Mouse (Mus musculus) myocyte (in vitro differentiated cells): ENCODE results near the gene Dclk2.

Experiments
- CEBPB ChIP-seq: IDR thresholded peaks from 2 replicates; pipeline ENCODE4 v1.6.1; 2011; ENCODE audit warnings: mild to moderate bottlenecking, moderate library complexity; ENCODE audit not compliant: poor library complexity, insufficient read depth, severe bottlenecking
- MYOD1 ChIP-seq, 3 experiments: IDR thresholded peaks; one replicate each; pipeline ENCODE4 v1.6.1; 2011; ENCODE audit warnings: control low read depth in 2 of 3, low read depth in 2 of 3, mild to moderate bottlenecking in 2 of 3, moderate library complexity in 1 of 3; ENCODE audit not compliant: insufficient read length in 2 of 3, control insufficient read depth in 1 of 3
- POLR2A ChIP-seq: IDR thresholded peaks from one replicate; pipeline ENCODE4 v1.6.1; 2011; ENCODE audit warnings: low read depth, mild to moderate bottlenecking, control low read depth, moderate library complexity; ENCODE audit not compliant: insufficient read length
- POLR2AphosphoS2 ChIP-seq: IDR thresholded peaks from one replicate; pipeline ENCODE4 v1.6.1; 2011; ENCODE audit warnings: low read depth, control low read depth; ENCODE audit not compliant: insufficient read length

DNA sequence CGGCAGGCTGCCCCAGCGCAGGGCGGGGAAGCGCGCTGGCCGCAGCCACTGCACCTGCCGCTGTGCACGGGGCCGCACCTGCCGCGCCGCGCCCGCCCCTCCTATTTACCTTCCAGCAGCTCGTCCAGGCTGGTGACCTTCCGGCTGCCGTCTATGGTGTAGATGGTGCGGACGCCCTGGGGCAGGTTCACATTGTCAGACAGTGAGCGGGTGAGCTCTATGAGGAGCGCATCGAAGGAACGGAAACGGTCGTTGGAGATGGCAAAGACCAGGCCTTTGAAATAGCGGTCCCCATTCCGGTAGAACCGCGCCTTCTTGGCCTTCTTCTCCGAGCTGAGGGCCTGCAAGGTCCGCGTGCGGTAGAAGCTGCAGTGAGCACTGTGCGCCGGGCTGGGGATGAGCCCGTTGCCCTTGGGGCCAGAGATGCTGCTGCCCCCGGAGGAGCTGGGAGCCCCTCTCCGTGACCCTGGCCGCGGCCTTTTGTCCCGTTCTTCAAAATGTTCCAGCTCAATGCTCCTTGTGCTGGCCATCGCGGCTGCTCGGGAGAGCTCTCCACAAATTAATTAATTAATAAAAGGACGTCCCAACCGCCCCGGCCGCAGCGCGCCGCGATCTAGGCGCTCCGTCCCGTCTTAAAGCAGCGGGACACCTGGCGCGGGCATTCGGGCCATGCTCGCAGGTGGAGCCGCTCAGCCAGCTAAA, 860 bp downstream of the Dclk2 start:
- no peak for TF ChIP-seq POLR2AphosphoS2
- no peak for TF ChIP-seq MYOD1 (IDR thresholded peaks at IDR 0.05; ENCODE audit: control insufficient read depth in 1 of 3, insufficient read length in 2 of 3, low read depth in 2 of 3)
- no peak for TF ChIP-seq POLR2A
- no peak for TF ChIP-seq CEBPB
